Mouse (Mus musculus) stomach, embryonic 15.5 days (tissue): ENCODE measurements at regions not wholly inside any gene's neighbourhood (a gene's known extent, or its start where the extent isn't known, plus 50 kb on each side); places are given as distances from the start of the nearest gene placed in this dataset.

Experiments
- ATAC-seq: fragments of 200-750 bp; cut with Nextera tagmentation; 2 replicates; pipeline ENCODE4 v1.8.0; 2017; ENCODE audit warnings: low read depth, moderate number of reproducible peaks, moderate TSS enrichment; ENCODE audit not compliant: insufficient read depth, low FRiP score
- H3K27ac ChIP-seq: fragments of 300-500 bp; sonication (generic); 2 replicates; pipeline ENCODE4 v1.5.1; 2015; ENCODE audit warnings: mild to moderate bottlenecking, inconsistent platforms
- H3K27me3 ChIP-seq: fragments of 300-500 bp; sonication (generic); replicated peaks from 2 replicates; pipeline ENCODE4 v1.6.1; 2015; ENCODE audit warnings: inconsistent platforms
- H3K36me3 ChIP-seq: fragments of 300-500 bp; sonication (generic); 2 replicates; pipeline ENCODE4 v1.6.1; 2015; ENCODE audit warnings: inconsistent platforms
- H3K4me1 ChIP-seq: fragments of 300-500 bp; sonication (generic); 2 replicates; pipeline ENCODE4 v1.6.1; 2015; ENCODE audit warnings: inconsistent platforms
- H3K4me2 ChIP-seq: fragments of 300-500 bp; sonication (generic); 2 replicates; pipeline ENCODE4 v1.6.1; 2015; ENCODE audit warnings: mild to moderate bottlenecking, inconsistent platforms
- H3K4me3 ChIP-seq: fragments of 300-500 bp; sonication (generic); replicated peaks from 2 replicates; pipeline ENCODE4 v1.5.1; 2015; ENCODE audit warnings: inconsistent platforms
- H3K9ac ChIP-seq: fragments of 300-500 bp; sonication (generic); 2 replicates; pipeline ENCODE4 v1.6.1; 2015; ENCODE audit warnings: inconsistent platforms
- H3K9me3 ChIP-seq: fragments of 300-500 bp; sonication (generic); 2 replicates; pipeline ENCODE4 v1.6.1; 2016; ENCODE audit warnings: inconsistent platforms
- WGBS: fragments of 180-500 bp; shearing (Covaris S2); methylation state at CpG from one replicate; pipeline ENCODE4 v1.1.7; 2015; 5-methylcytosine and 5-hydroxymethylcytosine counted together

GRCm38 (mm10) chr2:73041475-73041874 lies 55.0 kb upstream of the Gm11084 start:
- peaks cover 13% of the 10 kb centered on the region; the same call in 1 of the 2 replicates for H3K4me1 ChIP-seq
- no peaks in the 10 kb centered on the region for H3K27me3 ChIP-seq
- no peak overlapping the region for H3K4me3 ChIP-seq
- no peak overlapping the region for H3K4me2 ChIP-seq
- H3K27ac ChIP-seq = no peak overlapping the region
- 45% methylated on average over 5 of the region's 5 CpGs for WGBS
- no peak overlapping the region for H3K9ac ChIP-seq
- H3K9me3 ChIP-seq = no peaks in the 10 kb centered on the region
- H3K36me3 ChIP-seq = no peaks in the 10 kb centered on the region
- no peak for ATAC-seq

GRCm38 (mm10) chr2:73040031-73040430 lies 53.5 kb upstream of the Gm11084 start:
- 73% methylated on average over 3 of the region's 3 CpGs for WGBS
- H3K4me1 ChIP-seq = peaks cover 13% of the 10 kb centered on the region; the same call in 1 of the 2 replicates

GRCm38 (mm10) chr2:73039300-73039699 lies 52.8 kb upstream of the Gm11084 start:
- WGBS = 56% methylated on average over 2 of the region's 2 CpGs

More at GRCm38 (mm10) chr2:73040031-73040430, 53.5 kb upstream of the Gm11084 start:
- H3K4me3 ChIP-seq = no peak overlapping the region
- no peaks in the 10 kb centered on the region for H3K9me3 ChIP-seq
- no peak overlapping the region for H3K4me2 ChIP-seq
- H3K36me3 ChIP-seq = no peaks in the 10 kb centered on the region
- no peak for ATAC-seq
- no peak overlapping the region for H3K27ac ChIP-seq
- H3K9ac ChIP-seq = no peak overlapping the region
- no peaks in the 10 kb centered on the region for H3K27me3 ChIP-seq

GRCm38 (mm10) chr2:73038290-73038732 lies 51.8 kb upstream of the Gm11084 start:
- peak overlapping the region; percentile 33 for H3K4me2 ChIP-seq
- peak overlapping the region; percentile 4; the same call in 1 of the 2 replicates for H3K4me3 ChIP-seq
- H3K36me3 ChIP-seq = no peaks in the 10 kb centered on the region
- H3K27me3 ChIP-seq = no peaks in the 10 kb centered on the region
- H3K4me1 ChIP-seq = peaks cover 13% of the 10 kb centered on the region; the same call in 1 of the 2 replicates
- peak overlapping the region; percentile 55 for H3K27ac ChIP-seq
- 11% methylated on average over 16 of the region's 16 CpGs for WGBS
- H3K9me3 ChIP-seq = no peaks in the 10 kb centered on the region
- H3K9ac ChIP-seq = no peak overlapping the region
- peak; percentile 78; the same call in 1 of the 2 replicates for ATAC-seq

More at GRCm38 (mm10) chr2:73039300-73039699, 52.8 kb upstream of the Gm11084 start:
- Histone ChIP-seq H3K9ac (no peak overlapping the region), H3K9me3 (no peaks in the 10 kb centered on the region), H3K4me1 (peaks cover 13% of the 10 kb centered on the region; the same call in 1 of the 2 replicates), H3K27me3 (no peaks in the 10 kb centered on the region), H3K4me3 (no peak overlapping the region), H3K27ac (no peak overlapping the region), H3K4me2 (no peak overlapping the region), H3K36me3 (no peaks in the 10 kb centered on the region)
- ATAC-seq = no peak

- 49% methylated on average over 13 of the region's 13 CpGs for WGBS
- no peak overlapping the region for H3K4me2 ChIP-seq
- H3K27ac ChIP-seq = peak overlapping the region; percentile 55
Measured at GRCm38 (mm10) chr2:73037266-73038046, 50.9 kb upstream of the Gm11084 start.

More at GRCm38 (mm10) chr2:73037266-73038046, 50.9 kb upstream of the Gm11084 start:
- Histone ChIP-seq H3K4me1 (peaks cover 13% of the 10 kb centered on the region; the same call in 1 of the 2 replicates), H3K9me3 (no peaks in the 10 kb centered on the region), H3K9ac (no peak overlapping the region), H3K4me3 (no peak overlapping the region), H3K36me3 (no peaks in the 10 kb centered on the region), H3K27me3 (no peaks in the 10 kb centered on the region)
- ATAC-seq = peak; percentile 25; the same call in 1 of the 2 replicates
